Mouse (Mus musculus) spleen, adult 12 weeks (tissue): Measurements from ENCODE around the gene Olfr1185-ps1.
"Not testable (repeated sequence)": the region's sequence is repeated elsewhere in the genome, so short reads cannot be mapped to it uniquely, and the experiment has no call there.

Experiments used
- DNase-seq: peaks from one replicate; pipeline ENCODE4 v3.0.0; 2022; ENCODE audit warnings: low spot score

Olfr1185-ps1 gene

DNA sequence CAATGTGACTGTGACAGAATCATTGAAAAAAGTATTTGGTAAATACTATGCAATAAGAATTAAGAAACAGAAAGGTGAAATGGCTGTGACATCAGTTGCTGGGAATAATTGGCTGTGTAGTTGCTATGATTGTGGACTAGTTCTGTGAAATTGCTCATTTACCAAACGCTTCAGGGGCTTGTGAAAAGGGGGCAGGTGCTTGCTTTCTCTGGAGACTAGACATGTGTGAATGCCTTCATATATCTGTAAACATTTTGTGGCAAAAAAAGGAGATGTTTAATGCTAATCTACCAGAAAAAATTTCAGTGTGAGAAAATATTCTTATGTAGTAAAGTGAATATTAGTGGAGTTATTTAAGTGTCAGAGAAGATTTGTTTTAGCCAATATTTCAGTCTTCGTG lies at the start of gene Olfr1185-ps1:
TSS of gene Olfr1185-ps1 (plus strand) at position 301 of the 400 bp plus-strand sequence.
- no peak for DNase-seq

DNA sequence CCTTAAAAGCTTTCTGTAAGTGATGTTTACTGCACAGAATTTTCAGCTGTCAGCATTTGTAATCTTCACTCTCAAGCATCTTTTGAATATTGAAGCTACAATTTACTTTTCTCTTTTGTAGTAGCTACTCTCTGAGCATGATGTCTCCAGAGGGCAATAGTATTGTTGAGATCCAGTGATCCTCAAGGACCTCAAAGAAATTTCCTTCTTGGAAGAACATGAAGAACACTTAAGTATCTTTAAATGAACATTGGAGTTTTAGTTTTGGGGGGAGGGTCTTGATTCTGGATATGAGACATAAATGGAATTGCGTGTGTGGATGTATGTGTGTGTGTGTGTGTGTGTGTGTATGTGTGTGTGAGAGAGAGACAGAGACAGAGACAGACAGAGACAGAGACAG lies 44.1 kb upstream of the Olfr1185-ps1 start, which contains the start of gene Gm13757:
TSS of gene Gm13757 (minus strand) at position 101 of the 400 bp plus-strand sequence.
- no peak for DNase-seq

DNA sequence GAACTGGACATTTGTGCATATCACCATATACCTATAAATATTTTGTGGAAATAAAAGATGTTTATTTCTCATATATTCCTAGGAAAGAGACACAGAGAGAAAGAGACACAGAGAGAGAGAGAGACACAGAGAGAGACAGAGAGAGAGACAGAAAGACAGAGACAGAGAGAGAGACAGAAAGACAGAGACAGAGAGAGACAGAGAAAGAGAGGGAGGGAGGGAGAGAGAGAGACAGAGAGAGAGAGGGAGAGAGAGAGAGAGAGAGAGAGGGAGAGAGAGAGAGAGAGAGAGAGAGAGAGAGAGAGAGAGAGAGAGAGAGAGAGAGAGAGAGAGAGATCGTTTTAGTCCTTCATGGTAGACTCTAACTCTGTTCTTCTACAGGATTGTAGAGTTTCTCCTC lies 38.6 kb upstream of the Olfr1185-ps1 start, which contains the start of gene Olfr1183:
TSS of gene Olfr1183 (plus strand) at position 301 of the 400 bp plus-strand sequence.
- not testable (repeated sequence) for DNase-seq

DNA sequence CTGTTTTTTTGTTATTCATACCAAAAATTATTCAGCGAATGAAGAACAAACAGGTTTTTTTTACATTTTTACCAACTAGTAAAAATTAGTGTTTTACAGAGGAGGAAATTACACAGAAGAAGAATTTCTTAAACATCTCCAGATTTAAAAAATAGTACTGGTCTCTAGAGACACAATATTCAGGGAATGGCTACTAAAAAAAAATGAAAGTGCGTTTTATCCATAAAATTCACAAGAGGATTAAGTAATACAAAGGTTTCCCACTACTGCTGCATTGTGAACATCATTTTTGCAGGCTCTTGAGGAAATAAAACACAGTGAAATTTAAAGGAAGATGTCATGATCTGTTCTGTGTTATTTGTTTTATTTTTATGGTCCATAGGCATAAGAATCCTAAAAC lies 9.8 kb upstream of the Olfr1185-ps1 start, which contains the start of gene Olfr1184:
TSS of gene Olfr1184 (plus strand) at position 301 of the 400 bp plus-strand sequence.
- no peak for DNase-seq

DNA sequence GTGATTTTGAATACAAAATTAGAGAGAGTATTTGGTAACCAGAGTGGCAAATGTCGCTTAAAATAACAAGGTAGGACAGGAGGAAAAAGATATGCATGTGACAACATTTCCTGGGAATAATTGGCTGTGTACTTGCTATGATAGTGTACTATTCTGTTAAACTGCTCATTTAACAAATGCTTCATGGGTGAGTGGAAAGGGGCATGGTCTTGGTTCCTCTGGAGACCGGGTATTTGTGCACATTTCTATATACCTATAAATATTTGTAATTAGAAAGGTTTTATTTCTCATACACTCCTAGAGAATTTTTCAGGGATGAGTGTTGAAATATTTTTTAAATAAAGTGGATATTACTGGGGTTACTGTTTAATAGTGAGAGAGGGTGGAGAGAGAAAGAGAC lies 25.1 kb downstream of the Olfr1185-ps1 start, which contains the start of gene Olfr1186:
TSS of gene Olfr1186 (plus strand) at position 301 of the 400 bp plus-strand sequence.
- DNase-seq, result no peak

DNA sequence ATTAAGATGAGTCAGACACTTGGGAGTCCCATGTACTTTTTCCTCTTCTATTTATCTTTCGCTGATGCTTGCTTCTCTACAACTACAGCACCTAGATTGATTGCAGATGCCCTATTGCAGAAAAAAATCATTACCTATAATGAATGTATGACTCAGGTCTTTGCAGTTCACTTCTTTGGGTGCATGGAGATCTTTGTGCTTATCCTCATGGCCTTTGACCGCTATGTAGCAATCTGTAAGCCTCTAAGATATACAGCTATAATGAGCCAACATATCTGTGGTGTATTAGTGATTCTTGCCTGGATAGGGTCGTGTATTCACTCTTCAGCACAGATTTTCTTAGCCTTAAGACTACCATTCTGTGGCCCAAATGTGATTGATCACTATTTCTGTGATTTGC lies 32.6 kb downstream of the Olfr1185-ps1 start:
- DNase-seq, result no peak
